Mouse (Mus musculus): ENCODE measurements around the gene Inafm1.
"Not testable (repeated sequence)": the region's sequence is repeated elsewhere in the genome, so short reads cannot be mapped to it uniquely, and the experiment has no call there.

Gene Inafm1

DNA sequence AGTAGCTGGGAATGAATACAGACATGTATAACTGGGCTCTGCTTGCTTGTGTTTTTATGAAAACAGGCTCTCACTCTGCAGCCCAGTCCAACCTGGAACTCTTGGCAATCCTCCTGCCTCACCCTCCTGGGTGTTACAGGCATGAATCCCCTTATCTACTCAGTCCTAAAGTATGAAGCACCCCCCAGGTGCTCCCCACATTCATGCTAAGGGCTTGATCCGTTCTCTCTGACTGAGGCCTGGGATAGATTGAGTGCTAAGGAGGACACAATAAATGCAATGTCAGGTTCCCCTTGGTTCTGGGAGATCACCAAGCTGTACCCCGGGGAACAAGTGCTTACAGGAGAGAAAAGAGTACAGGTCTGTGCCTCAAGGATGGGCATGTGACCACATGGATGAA is 24.2 kb upstream of the Inafm1 start:
- no peak for DNase-seq (ENCODE audit: low read depth, low spot score)

DNA sequence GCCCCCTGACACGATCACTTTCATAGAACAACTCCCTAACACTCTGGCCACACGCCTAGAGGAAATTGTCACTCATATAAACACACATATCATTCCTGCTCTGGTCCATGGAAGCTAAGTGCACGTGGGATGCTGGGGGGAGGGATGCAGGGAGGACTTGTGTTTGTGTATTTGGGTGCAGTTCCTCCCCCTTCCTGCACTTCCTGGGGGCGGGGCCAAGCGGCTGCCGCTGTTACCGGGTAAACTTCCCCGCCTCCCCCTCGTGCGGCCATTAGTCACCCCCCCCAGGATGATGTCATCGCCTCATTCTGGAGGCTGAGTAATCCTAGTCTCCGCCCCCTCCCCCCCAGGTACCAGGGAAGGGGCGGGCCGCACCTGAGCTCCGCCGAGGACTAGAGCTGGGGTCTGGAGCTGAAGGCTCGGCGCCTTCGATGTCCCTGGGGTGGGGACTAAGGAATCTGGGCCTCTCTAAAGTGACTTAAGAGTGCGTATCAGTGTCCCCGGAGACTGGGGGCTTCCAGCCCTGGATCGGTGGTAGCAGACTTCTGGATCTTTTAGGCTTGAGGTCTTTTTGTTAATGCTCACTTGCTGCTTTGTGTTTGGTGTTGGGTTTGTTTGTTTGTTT is 23.5 kb upstream of the Inafm1 start:
- DNase-seq (ENCODE audit: low read depth, low spot score) = peak; percentile 62

DNA sequence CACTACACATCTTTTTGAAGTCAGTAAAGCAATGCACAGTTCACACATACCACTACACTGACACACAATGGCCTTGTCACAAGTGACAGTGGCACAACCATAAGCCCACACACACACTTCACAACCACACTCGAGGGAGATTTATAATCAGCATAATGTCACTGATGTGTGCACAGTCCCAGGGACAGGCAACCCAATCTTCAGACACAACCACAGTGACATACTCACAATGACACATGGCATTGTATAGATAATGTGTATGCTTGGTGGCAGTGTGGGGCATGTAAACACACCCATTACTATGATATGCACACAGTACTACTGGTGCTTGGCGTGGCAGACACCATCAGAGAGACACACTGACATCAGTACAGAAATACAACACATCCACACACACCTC is 22.7 kb upstream of the Inafm1 start:
- no peak for DNase-seq (ENCODE audit: low read depth, low spot score)

DNA sequence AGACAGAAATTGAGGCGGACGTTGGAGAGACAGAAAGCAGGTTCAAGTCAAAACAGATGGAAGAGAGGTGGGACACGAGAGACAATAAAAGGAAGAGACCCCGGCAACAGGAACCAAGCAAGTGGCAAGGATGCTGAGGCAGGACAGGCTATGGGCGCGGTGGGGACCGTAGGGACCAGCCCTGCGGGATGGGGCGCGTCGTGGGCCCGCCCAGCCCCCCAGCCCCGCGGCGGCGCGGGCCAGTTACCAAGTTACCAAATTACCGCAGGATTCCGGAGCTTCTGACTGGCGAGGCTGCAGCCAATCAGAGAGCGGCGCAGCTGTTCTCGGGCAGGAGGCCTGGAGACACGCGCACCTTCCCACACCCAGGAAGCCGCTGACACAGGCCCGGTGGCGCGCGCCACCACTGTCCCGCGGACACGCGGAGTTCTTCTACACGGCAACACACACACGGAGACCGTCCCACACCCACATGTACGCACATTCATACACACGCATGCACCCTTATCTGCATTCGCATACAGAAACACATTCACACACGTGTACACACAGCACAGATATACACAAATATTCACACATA is 22.0 kb upstream of the Inafm1 start:
- peak; percentile 56 for DNase-seq (ENCODE audit: low read depth, low spot score)

DNA sequence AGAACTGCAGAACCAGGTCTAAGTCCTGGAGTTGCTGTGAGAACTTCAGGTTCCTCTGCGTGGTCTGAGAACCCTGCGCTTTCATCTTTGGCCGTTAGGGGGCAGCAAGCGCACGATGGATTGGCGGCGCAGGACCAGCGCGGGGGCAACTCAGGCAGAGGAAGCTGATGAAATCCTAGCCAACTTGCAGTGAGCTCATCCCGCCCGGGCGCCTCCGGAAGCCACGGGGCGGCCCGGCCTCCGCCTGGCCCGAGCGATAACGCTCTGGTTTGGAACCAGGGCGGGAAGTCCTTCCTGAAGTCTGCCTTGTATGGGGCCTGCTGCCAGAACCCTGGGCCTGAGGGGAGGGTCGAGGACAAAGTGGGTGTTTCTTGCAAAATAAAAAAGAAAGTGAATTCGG is 21.4 kb upstream of the Inafm1 start:
- peak; percentile 89 for DNase-seq (ENCODE audit: low read depth, low spot score)

DNA sequence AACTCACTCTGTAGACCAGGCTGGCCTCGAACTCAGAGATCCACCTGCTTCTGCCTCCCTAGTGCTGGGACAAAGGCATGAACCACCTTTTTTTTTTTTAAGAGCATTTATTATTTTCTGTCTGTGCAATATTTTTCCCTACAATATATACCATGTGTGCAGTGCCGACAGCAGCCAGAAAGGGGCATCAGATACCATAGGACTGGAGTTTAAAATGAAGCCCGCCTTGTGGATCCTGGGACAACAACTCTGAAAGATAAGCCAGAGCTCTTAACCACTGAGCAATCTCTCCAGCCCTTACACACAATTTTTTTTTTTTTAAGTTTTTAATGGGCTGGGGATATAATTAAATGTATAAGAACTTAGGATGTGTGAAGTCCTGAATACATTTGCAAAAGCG is 20.9 kb upstream of the Inafm1 start:
- no peak for DNase-seq (ENCODE audit: low read depth, low spot score)

DNA sequence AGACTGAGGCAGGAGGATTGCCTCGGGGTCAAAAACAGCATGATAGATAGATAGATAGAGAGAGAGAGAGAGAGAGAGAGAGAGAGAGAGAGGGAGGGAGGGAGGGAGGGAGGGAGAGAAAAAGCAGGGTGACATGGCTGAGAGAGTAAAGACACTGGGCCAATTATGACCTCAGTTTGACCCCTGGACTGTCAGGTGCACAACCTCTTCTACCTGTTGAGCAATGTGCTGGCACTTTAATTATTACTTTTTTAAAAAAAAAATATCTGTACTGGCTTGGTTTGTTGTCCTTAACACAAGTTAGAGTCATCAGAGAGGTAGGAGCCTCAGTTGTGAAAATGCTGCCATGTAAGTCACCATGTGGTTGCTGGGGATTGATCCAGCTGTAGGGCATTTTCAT is 14.4 kb upstream of the Inafm1 start:
- DNase-seq (ENCODE audit: low read depth, low spot score) = no peak

DNA sequence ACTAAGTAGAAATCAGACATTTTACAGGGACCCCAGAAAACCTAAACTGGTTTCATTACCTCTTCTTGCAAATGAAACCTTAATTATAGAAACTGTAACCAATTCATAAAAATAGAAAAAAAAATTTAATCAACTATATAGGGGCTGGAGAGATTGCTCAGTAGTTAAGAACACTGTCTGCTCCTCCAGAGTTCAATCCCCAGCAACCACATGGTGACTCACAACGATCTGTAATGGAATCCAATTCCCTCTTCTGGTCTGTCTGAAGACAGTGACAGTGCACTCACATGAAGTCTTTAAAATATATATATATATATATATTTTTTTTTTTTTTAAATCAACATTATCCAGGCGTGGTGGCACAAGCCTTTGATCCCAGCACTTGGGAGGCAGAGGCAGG is 13.6 kb upstream of the Inafm1 start:
- no peak for DNase-seq (ENCODE audit: low read depth, low spot score)

DNA sequence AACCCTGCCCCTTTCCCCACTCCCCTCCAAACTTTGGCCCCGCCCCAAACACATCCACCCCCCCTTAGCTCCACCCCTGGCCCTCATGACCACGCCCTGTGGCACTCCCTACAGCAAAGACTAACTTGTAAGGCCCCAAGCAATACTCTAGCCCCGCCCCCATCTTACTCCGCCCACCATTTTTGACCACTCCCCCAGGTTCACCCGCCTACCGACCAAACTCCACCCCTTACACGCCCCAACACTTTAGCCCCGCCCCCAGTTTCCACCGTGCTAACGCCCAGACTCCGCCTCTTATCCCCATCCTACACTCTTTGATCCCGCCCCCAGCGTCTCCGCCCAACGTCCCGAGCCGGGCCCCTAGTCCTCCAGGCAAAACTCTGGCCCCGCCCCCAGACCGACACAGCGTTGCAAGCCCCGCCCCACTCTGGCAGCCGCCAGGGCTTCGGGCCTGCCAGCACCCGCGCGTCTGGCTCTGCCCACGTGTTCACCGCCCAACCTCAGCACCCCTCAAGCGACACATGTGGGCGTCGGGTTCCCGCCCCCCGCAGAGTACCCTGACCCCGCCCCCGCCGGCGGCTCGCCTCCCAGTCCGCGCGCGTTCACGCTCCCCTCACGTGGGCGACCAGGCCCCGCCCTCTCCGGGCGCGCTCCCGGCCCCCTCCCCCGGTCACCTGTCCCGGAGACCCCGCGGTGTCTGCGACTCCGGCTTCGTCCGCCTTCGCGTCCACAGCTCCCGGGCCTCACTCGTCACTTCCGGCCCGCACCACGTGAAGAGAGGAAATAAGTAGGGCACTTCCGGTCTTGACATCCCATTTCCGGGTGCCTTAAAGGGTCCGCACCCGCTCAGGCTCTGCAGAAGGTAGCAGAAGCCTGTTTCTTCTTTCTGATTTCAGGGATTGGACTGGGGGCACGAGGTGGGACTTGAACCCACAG is 12.9 kb upstream of the Inafm1 start, which contains the start of gene Ccdc9:
Gene Ccdc9 (minus strand): TSS at position 770 of the 936 bp plus-strand sequence.
- DNase-seq (ENCODE audit: low read depth, low spot score) = peak; percentile 97

DNA sequence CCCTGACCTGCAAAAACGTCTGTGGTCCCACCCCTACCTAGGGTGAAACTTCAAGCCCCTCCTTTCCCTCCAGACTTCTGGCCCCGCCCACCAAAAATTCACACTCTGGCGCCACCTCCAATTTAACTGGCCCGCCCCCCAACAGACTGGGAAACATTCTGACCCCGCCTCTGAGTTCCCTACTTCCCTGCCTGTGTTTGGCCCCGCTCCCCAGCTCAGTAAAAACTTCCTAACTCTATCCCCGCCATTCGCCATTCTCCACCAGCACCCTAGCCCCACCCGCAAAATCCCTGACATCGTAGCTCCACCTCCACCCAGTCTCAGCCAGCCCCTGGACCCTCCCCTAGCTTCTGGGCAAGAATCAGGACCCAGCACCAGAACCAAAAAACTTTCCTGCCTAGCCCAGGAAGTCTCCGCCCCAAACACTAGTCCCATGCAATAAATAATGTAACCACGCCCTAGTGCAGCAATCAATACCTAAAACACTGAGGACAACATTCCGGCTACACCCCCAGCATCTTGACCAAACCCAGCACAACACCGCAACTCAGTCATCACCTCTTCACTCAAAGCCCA is 12.1 kb upstream of the Inafm1 start:
- DNase-seq (ENCODE audit: low read depth, low spot score) = peak; percentile 40

DNA sequence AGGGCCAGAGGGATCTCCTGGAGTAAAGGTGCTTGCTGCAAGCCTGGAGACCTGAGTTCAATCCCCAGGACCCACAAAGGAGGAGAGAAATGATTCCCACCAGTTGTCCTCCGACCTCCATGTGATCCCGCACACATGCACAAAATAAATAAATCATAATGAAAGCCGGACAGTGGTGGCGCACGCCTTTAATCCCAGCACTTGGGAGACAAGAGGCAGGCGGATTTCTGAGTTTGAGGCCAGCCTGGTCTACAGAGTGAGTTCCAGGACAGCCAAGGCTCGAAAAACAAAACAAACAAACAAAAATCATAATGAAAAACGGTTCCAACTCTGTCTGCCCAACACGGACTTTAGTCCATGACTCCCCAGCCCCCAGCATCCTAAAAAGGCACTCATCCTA is 11.5 kb upstream of the Inafm1 start:
- no peak for DNase-seq (ENCODE audit: low read depth, low spot score)

DNA sequence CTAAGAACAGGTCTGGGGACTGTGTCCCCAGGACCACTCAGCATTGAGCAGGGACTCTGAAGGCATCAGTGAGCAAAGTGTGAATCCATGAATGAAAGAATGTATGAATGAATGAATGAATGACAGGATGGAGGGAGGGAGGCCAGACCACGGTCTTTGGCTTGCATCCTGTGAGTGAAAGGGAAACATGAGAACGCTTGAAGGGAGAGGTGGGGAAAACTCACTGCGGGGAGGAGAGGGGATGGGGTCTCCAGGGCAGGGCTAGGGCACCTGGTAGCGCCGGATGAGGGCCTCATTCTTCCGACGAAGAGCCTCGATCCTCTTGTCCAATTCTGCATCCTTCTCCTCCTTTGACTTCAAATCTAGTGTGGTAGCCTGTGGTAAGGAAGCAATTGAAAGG is 10.6 kb upstream of the Inafm1 start:
- DNase-seq (ENCODE audit: low read depth, low spot score) = no peak

DNA sequence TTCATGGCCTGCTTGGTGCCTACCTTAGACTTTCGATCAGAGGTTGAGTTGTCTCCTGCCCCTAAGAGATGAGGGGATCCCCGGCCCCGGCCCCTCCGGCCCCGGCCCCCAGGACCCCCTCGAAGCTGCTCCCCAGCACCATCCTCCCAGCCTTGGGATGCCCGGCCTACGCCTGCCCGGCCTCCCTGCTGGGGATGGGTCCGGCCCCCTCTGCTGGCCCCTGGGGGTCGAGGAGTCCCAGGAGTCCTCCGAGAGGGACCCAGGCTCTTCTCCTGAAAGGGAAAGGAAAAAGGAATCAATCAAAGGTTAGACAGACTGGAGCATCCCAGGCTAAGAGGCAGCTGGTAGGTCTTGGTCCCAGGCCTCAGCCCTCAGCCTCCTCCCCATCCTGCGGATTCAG is 8.9 kb upstream of the Inafm1 start:
- DNase-seq (ENCODE audit: low read depth, low spot score) = no peak

DNA sequence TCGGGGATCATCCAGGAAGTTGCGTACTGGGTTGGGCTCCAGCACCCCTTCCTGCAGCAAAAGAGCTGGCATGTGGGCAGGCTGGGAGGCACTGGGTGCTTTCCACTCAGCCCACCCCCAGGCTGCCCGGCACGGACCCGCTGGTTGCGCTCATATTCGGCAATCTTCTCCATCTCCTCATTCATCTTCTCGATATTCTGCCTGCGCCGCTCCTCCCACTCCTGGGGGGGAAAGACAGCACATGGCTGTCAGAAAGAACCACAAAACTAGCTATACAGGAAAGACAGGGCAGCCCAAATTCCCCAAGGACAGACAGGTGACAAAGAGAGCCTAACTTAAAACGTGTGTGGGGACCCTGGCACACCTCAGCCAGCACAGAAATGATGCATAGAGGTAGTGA is 7.3 kb upstream of the Inafm1 start:
- no peak for DNase-seq (ENCODE audit: low read depth, low spot score)

DNA sequence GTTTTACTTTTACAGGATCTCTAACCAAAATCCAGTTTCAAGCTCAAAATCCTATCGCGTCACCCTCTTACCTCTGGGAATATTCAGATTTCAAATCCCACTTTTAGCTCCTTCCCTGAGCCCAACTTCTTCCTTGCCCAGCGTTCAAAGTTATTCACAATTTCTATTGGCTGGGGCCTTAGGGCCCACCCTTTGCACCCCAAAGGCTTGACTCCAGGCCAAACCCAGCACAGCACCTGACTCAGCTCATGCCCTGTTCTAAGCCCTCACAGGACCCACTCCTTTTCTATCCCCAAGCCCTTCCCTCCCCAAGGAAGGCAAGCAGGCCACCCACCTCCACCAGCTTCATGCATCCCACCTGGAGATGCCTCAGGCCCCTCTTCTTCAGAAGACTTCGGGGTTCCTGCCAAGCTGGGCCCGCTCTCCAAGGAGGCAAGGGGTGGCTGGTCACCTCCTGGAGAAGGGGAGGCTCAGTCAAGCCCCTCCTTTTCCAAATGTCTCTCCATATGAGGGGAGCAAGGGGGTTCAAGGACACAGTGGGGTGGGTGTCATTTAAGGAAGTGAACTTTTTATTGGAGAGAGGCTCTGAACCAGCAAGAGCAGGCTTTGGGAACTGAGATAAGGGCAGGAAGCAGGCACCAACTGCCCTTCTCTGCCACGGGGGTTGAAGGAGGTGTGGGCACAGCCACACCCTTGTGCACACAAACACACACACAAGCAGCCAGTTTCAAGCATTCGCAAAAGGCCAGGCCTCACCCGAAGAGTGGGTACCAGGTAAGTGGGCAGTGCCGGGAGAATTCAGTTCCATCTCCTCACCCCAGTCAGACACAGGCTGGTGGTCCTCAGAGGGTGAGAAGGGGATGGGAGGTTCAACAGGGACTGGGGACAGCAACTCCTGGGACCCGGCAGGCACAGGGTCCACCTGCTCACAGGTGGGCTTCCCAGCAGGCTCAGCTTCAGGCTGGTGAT is 1.8 kb upstream of the Inafm1 start:
- no peak for DNase-seq (ENCODE audit: low read depth, low spot score)

DNA sequence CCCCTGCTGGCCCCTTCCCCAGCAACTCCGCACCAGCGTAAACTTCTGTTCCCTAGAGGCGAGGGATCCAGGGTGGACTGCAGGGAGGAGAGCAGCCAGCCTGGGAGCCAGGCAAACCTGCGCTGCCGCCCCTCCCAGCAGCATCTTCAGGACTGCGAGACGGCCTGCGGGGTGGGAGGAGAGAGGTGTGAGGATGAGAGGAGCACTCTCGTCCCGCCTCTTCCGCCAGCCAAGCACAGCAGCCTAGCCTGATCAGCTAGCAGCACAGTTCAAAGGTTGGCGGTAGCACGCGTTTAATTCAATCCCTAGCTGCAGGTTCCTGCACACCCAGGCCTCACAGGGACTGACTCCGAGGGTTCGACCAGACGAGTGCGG is 336 bp upstream of the Inafm1 start:
- peak; percentile 72 for DNase-seq (ENCODE audit: low read depth, low spot score)

DNA sequence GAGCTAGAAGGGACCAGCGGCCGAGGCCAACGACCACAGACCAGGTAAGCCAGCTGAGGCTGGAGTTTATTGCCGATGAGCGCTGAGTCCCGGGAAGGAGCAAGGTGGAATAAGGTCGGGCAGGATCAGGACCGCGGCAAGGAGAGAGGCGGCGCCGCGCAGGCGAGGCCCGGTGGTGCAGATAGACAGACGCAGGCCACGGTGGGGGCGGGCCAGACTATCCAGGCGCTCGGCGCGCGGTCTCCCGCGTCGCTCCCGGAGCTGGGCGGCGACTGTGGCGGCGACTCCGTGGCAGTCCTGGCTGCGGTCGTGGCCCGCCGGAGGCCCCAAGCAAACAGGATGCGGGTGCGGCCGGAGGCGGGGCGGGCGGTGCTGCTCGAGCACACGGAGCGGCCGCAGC is 736 bp downstream of the Inafm1 start:
- no peak for DNase-seq (ENCODE audit: low read depth, low spot score)

DNA sequence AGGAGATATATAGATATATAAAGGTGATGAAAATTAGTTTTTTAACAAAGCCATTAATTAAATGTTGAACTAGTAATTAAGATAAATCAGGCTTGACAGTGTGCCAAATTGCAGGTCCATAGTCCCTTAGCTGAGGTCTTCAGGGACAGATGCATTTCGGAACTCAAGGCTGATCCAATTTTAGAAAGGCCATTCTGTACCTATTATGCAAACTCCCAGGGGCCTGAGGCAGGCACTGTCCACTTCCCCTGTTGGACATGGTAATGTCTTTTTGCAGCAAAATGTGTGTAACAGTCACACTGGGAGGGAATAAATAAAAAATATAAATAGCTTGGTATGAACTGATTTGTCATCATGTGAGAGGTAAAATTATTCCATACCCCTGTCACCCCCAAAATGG is 2.3 kb downstream of the Inafm1 start:
- DNase-seq (ENCODE audit: low read depth, low spot score) = no peak

DNA sequence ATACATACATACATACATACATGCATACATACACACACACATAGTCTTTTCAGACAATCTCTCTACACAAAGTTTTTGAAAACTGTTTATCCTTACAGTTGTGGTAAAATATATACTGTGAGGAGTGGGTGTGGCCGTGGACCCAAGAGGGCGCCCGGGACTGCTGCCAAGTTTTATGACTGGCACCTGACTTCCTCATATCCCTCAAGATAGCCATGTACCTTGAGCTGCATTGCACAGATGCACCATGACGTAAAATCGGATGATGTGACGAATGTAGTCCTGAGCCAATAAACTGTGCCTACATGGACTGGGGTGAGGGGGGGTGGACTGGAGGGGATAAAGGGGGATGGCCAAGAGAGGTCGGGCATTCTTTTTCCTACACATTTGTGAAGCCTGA is 6.8 kb downstream of the Inafm1 start:
- not testable (repeated sequence) for DNase-seq (ENCODE audit: low read depth, low spot score)

DNA sequence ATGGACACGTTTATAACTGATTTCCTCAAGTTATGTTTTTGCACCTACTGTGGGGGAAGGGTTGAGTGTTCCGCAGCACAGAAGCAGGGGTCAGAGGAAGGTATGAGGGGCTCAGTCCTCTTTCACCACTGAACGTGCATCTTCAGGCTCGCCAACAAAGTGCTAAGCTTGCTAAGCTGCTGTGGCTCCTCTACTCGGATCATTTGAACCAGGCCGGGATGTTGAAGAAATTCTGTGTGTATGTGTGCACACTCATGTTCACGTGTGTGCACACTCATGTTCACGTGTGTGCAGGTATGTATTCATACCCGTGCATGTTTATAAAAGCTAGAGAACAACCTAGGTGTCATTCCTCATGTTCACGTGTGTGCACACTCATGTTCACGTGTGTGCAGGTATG is 7.6 kb downstream of the Inafm1 start:
- no peak for DNase-seq (ENCODE audit: low read depth, low spot score)

DNA sequence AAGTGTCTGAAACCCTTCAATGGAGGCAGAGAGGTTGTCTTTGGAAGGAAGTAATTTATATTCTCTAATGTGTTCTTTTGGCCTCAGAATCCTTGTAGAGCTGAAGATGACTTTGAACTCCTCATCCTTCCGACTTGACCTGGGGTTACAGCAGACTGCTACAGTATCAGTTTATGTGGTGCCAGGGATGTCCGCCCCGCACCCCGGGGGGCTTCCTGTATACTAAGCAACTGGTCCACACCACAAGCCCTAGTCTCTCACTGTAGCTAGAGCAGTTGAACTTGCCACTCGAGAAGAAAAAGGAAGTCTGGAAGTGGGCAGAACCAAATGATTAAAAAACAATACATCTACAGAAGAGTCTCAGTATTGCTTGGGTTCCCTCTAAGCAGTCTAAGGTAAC is 9.6 kb downstream of the Inafm1 start:
- no peak for DNase-seq (ENCODE audit: low read depth, low spot score)

All from embryo, embryonic 11.5 days (tissue).